Mouse (Mus musculus): ENCODE measurements around the gene Lyg1. TPM values are rescaled to one million over a fixed set of nuclear protein-coding genes. Genes with fewer than 3 reads are reported as not detected.

The Lyg1 gene
- total and polyA plus RNA-seq, 2 experiments: not detected

- Histone ChIP-seq H3K27me3 (ENCODE audit: control insufficient read depth, insufficient read depth, low read length) (no peaks in the 10 kb centered on the region), H3K27ac (replicated peaks; ENCODE audit: insufficient read depth, low read depth, low read length) (no peak overlapping the region), H3K79me2 (ENCODE audit: control insufficient read depth, insufficient read depth, low read length) (no peaks in the 10 kb centered on the region), H3K36me3 (ENCODE audit: control insufficient read depth, insufficient read depth, low read length) (no peaks in the 10 kb centered on the region), H3K9ac (ENCODE audit: low read depth, low read length) (no peak overlapping the region), H3K4me3 (ENCODE audit: insufficient read depth, low read depth, low read length) (no peak overlapping the region), H3K4me1 (ENCODE audit: control insufficient read depth, insufficient read depth, low read length) (no peaks in the 10 kb centered on the region)
- TF ChIP-seq CTCF (IDR thresholded peaks at IDR 0.05; ENCODE audit: low read depth, low read length) (no peak), POLR2A (IDR thresholded peaks at IDR 0.05; ENCODE audit: extremely low read depth, insufficient read depth, low read length) (no peak)
- DNase-seq (ENCODE audit: extremely low read depth, low read depth, low spot score): no peak
- WGBS: 74% methylated on average over 10 of the region's 10 CpGs
Measured at GRCm38 (mm10) chr1:37965571-37965970, 8.0 kb upstream of the Lyg1 start.

- Histone ChIP-seq H3K4me3 (ENCODE audit: insufficient read depth, low read depth, low read length) (no peak overlapping the region), H3K27ac (replicated peaks; ENCODE audit: insufficient read depth, low read depth, low read length) (no peak overlapping the region), H3K4me1 (ENCODE audit: control insufficient read depth, insufficient read depth, low read length) (no peaks in the 10 kb centered on the region), H3K36me3 (ENCODE audit: control insufficient read depth, insufficient read depth, low read length) (no peaks in the 10 kb centered on the region), H3K9ac (ENCODE audit: low read depth, low read length) (no peak overlapping the region), H3K79me2 (ENCODE audit: control insufficient read depth, insufficient read depth, low read length) (no peaks in the 10 kb centered on the region), H3K27me3 (ENCODE audit: control insufficient read depth, insufficient read depth, low read length) (no peaks in the 10 kb centered on the region)
- 82% methylated on average over 5 of the region's 5 CpGs for WGBS
- no peak for DNase-seq (ENCODE audit: extremely low read depth, low read depth, low spot score)
- TF ChIP-seq CTCF (IDR thresholded peaks at IDR 0.05; ENCODE audit: low read depth, low read length) (no peak), POLR2A (IDR thresholded peaks at IDR 0.05; ENCODE audit: extremely low read depth, insufficient read depth, low read length) (no peak)
Measured at GRCm38 (mm10) chr1:37959486-37959885, 1.9 kb upstream of the Lyg1 start.

GRCm38 (mm10) chr1:37958516-37958915, 957 bp upstream of the Lyg1 start:
- Histone ChIP-seq H3K79me2 (ENCODE audit: control insufficient read depth, insufficient read depth, low read length) (no peaks in the 10 kb centered on the region), H3K4me3 (ENCODE audit: insufficient read depth, low read depth, low read length) (no peak overlapping the region), H3K27me3 (ENCODE audit: control insufficient read depth, insufficient read depth, low read length) (no peaks in the 10 kb centered on the region), H3K4me1 (ENCODE audit: control insufficient read depth, insufficient read depth, low read length) (no peaks in the 10 kb centered on the region), H3K9ac (ENCODE audit: low read depth, low read length) (no peak overlapping the region), H3K27ac (replicated peaks; ENCODE audit: insufficient read depth, low read depth, low read length) (no peak overlapping the region), H3K36me3 (ENCODE audit: control insufficient read depth, insufficient read depth, low read length) (no peaks in the 10 kb centered on the region)
- no peak for TF ChIP-seq CTCF (IDR thresholded peaks at IDR 0.05; ENCODE audit: low read depth, low read length)
- TF ChIP-seq POLR2A (IDR thresholded peaks at IDR 0.05; ENCODE audit: extremely low read depth, insufficient read depth, low read length): no peak
- DNase-seq (ENCODE audit: extremely low read depth, low read depth, low spot score): no peak
- WGBS: 34% methylated on average over 2 of the region's 2 CpGs

- Histone ChIP-seq H3K27ac (replicated peaks; ENCODE audit: insufficient read depth, low read depth, low read length) (no peak overlapping the region), H3K4me3 (ENCODE audit: insufficient read depth, low read depth, low read length) (no peak overlapping the region), H3K4me1 (ENCODE audit: control insufficient read depth, insufficient read depth, low read length) (no peaks in the 10 kb centered on the region), H3K36me3 (ENCODE audit: control insufficient read depth, insufficient read depth, low read length) (no peaks in the 10 kb centered on the region), H3K9ac (ENCODE audit: low read depth, low read length) (no peak overlapping the region), H3K27me3 (ENCODE audit: control insufficient read depth, insufficient read depth, low read length) (no peaks in the 10 kb centered on the region), H3K79me2 (ENCODE audit: control insufficient read depth, insufficient read depth, low read length) (no peaks in the 10 kb centered on the region)
- no peak for DNase-seq (ENCODE audit: extremely low read depth, low read depth, low spot score)
- WGBS: 41% methylated on average over 3 of the region's 3 CpGs
- TF ChIP-seq POLR2A (IDR thresholded peaks at IDR 0.05; ENCODE audit: extremely low read depth, insufficient read depth, low read length) (no peak), CTCF (IDR thresholded peaks at IDR 0.05; ENCODE audit: low read depth, low read length) (no peak)
Measured at GRCm38 (mm10) chr1:37956690-37957431, 698 bp downstream of the Lyg1 start.

- Histone ChIP-seq H3K4me1 (ENCODE audit: control insufficient read depth, insufficient read depth, low read length) (no peaks in the 10 kb centered on the region), H3K4me3 (ENCODE audit: insufficient read depth, low read depth, low read length) (no peak overlapping the region), H3K27me3 (ENCODE audit: control insufficient read depth, insufficient read depth, low read length) (no peaks in the 10 kb centered on the region), H3K79me2 (ENCODE audit: control insufficient read depth, insufficient read depth, low read length) (no peaks in the 10 kb centered on the region), H3K9ac (ENCODE audit: low read depth, low read length) (no peak overlapping the region), H3K36me3 (ENCODE audit: control insufficient read depth, insufficient read depth, low read length) (no peaks in the 10 kb centered on the region), H3K27ac (replicated peaks; ENCODE audit: insufficient read depth, low read depth, low read length) (no peak overlapping the region)
- 92% methylated on average over 2 of the region's 2 CpGs for WGBS
- no peak for DNase-seq (ENCODE audit: extremely low read depth, low read depth, low spot score)
- no peak for TF ChIP-seq CTCF (IDR thresholded peaks at IDR 0.05; ENCODE audit: low read depth, low read length)
- no peak for TF ChIP-seq POLR2A (IDR thresholded peaks at IDR 0.05; ENCODE audit: extremely low read depth, insufficient read depth, low read length)
Measured at GRCm38 (mm10) chr1:37955251-37955650, 2.3 kb downstream of the Lyg1 start.

- DNase-seq (ENCODE audit: extremely low read depth, low read depth, low spot score): no peak
- 79% methylated on average over 7 of the region's 7 CpGs for WGBS
- Histone ChIP-seq H3K27ac (replicated peaks; ENCODE audit: insufficient read depth, low read depth, low read length) (no peak overlapping the region), H3K9ac (ENCODE audit: low read depth, low read length) (no peak overlapping the region), H3K4me1 (ENCODE audit: control insufficient read depth, insufficient read depth, low read length) (no peaks in the 10 kb centered on the region), H3K79me2 (ENCODE audit: control insufficient read depth, insufficient read depth, low read length) (no peaks in the 10 kb centered on the region), H3K36me3 (ENCODE audit: control insufficient read depth, insufficient read depth, low read length) (no peaks in the 10 kb centered on the region), H3K27me3 (ENCODE audit: control insufficient read depth, insufficient read depth, low read length) (no peaks in the 10 kb centered on the region), H3K4me3 (ENCODE audit: insufficient read depth, low read depth, low read length) (no peak overlapping the region)
- no peak for TF ChIP-seq POLR2A (IDR thresholded peaks at IDR 0.05; ENCODE audit: extremely low read depth, insufficient read depth, low read length)
- no peak for TF ChIP-seq CTCF (IDR thresholded peaks at IDR 0.05; ENCODE audit: low read depth, low read length)
Measured at GRCm38 (mm10) chr1:37954786-37955185, 2.8 kb downstream of the Lyg1 start.

All from liver, adult 2 months (tissue).